Mouse (Mus musculus) limb, embryonic 14.5 days (tissue): ENCODE data around the gene Socs4. TPM values are rescaled to one million over a fixed set of nuclear protein-coding genes. Genes with fewer than 3 reads are reported as not detected.

Source experiments
- ATAC-seq: fragments of 200-750 bp; cut with Nextera tagmentation; 2 replicates; pipeline ENCODE4 v1.8.0; 2017; ENCODE audit warnings: low read depth, moderate number of reproducible peaks, moderate TSS enrichment; ENCODE audit not compliant: low FRiP score
- DNase-seq: peaks from one replicate; pipeline ENCODE4 v3.0.0-alpha.2; 2015; ENCODE audit warnings: low spot score
- H3K27ac ChIP-seq: fragments of 300-500 bp; sonication (generic); replicated peaks from 2 replicates; pipeline ENCODE4 v1.5.1; 2014; ENCODE audit warnings: low read depth, mild to moderate bottlenecking, low read length, moderate library complexity, mixed read lengths
- H3K27me3 ChIP-seq: fragments of 300-500 bp; sonication (generic); 2 replicates; pipeline ENCODE4 v1.6.1; 2014; ENCODE audit warnings: low read length, mixed read lengths; ENCODE audit not compliant: control insufficient read depth, insufficient read depth
- H3K36me3 ChIP-seq: fragments of 300-500 bp; sonication (generic); 2 replicates; pipeline ENCODE4 v1.6.1; 2014; ENCODE audit warnings: mild to moderate bottlenecking, low read length, moderate library complexity, mixed read lengths; ENCODE audit not compliant: control insufficient read depth, insufficient read depth
- H3K4me1 ChIP-seq: fragments of 300-500 bp; sonication (generic); 2 replicates; pipeline ENCODE4 v1.6.1; 2014; ENCODE audit warnings: antibody characterized with exemption, low read length, mixed read lengths; ENCODE audit not compliant: control insufficient read depth, insufficient read depth
- H3K4me2 ChIP-seq: fragments of 300-500 bp; sonication (generic); replicated peaks from 2 replicates; pipeline ENCODE4 v1.6.1; 2014; ENCODE audit warnings: low read depth, mild to moderate bottlenecking, low read length, moderate library complexity; ENCODE audit not compliant: severe bottlenecking
- H3K4me3 ChIP-seq: fragments of 300-500 bp; sonication (generic); replicated peaks from 2 replicates; pipeline ENCODE4 v1.5.1; 2014; ENCODE audit warnings: low read length
- H3K9ac ChIP-seq: fragments of 300-500 bp; sonication (generic); 2 replicates; pipeline ENCODE4 v1.6.1; 2014; ENCODE audit warnings: mild to moderate bottlenecking, low read depth, low read length, moderate library complexity; ENCODE audit not compliant: severe bottlenecking
- H3K9me3 ChIP-seq: fragments of 300-500 bp; sonication (generic); 2 replicates; pipeline ENCODE4 v1.6.1; 2016; ENCODE audit warnings: low read length; ENCODE audit not compliant: control insufficient read depth
- POLR2A ChIP-seq: fragments of 200-500 bp; IDR thresholded peaks from 2 replicates; pipeline ENCODE4 v1.8.0; 2012; ENCODE audit warnings: inconsistent platforms, mild to moderate bottlenecking, moderate library complexity, borderline replicate concordance; ENCODE audit not compliant: insufficient read depth, insufficient read length; ENCODE audit errors: extremely low read depth
- WGBS: fragments of 180-500 bp; shearing (Covaris S2); extraction: QIAGEN DNeasy Blood & Tissue Kit; methylation state at CpG from one replicate; pipeline ENCODE4 v1.1.7; 2014; 5-methylcytosine and 5-hydroxymethylcytosine counted together
- polyA plus RNA-seq, 2 experiments: library from polyadenylated mRNA; depleted of rRNA in 1 of 2; stranded (reverse) in 1 of 2; unstranded in 1 of 2; fragments of >200 nt; fragmentation: Nextera tagmentation in 1 of 2; extraction: Ambion mirVana in 1 of 2; gene quantifications; 2 replicates each; pipeline versions ENCODE4 v1.2.1 to v1.2.3; 2012 to 2014

The Socs4 gene
- polyA plus RNA-seq, 2 experiments: 4.7 to 7.5 TPM

GRCm38 (mm10) chr14:47287021-47287420 lies 10.3 kb downstream of the Socs4 start:
- H3K27ac ChIP-seq: no peak overlapping the region
- no peak overlapping the region for H3K4me2 ChIP-seq
- TF ChIP-seq POLR2A: no peak
- no peak overlapping the region for H3K9ac ChIP-seq
- ATAC-seq (no peak), DNase-seq (no peak)
- peaks cover 13% of the 10 kb centered on the region for H3K36me3 ChIP-seq
- no peak overlapping the region for H3K4me3 ChIP-seq
- H3K4me1 ChIP-seq: no peaks in the 10 kb centered on the region
- WGBS: 96% methylated on average over 5 of the region's 5 CpGs
- H3K27me3 ChIP-seq: no peaks in the 10 kb centered on the region
- H3K9me3 ChIP-seq: no peaks in the 10 kb centered on the region

- no peaks in the 10 kb centered on the region for H3K27me3 ChIP-seq
- H3K27ac ChIP-seq: no peak overlapping the region
- H3K9me3 ChIP-seq: no peaks in the 10 kb centered on the region
- H3K9ac ChIP-seq: no peak overlapping the region
- no peak for TF ChIP-seq POLR2A
- no peak overlapping the region for H3K4me2 ChIP-seq
- H3K36me3 ChIP-seq: peaks cover 15% of the 10 kb centered on the region
- no peaks in the 10 kb centered on the region for H3K4me1 ChIP-seq
- 81% methylated on average over 1 of the region's 1 CpGs for WGBS
- H3K4me3 ChIP-seq: no peak overlapping the region
- DNase-seq: no peak
- no peak for ATAC-seq
Observed at GRCm38 (mm10) chr14:47291772-47292171, 15.0 kb downstream of the Socs4 start.

GRCm38 (mm10) chr14:47294136-47294535 lies 17.4 kb downstream of the Socs4 start:
- DNase-seq (no peak), ATAC-seq (no peak)
- TF ChIP-seq POLR2A: no peak
- no peak overlapping the region for H3K9ac ChIP-seq
- no peak overlapping the region for H3K27ac ChIP-seq
- no peak overlapping the region for H3K4me2 ChIP-seq
- H3K27me3 ChIP-seq: no peaks in the 10 kb centered on the region
- H3K36me3 ChIP-seq: peaks cover 15% of the 10 kb centered on the region
- H3K4me3 ChIP-seq: no peak overlapping the region
- 0 out of 2 replicates have a peak, but pooled peaks cover 3% of the 10 kb centered on the region for H3K4me1 ChIP-seq
- 23% methylated on average over 4 of the region's 4 CpGs for WGBS
- H3K9me3 ChIP-seq: no peaks in the 10 kb centered on the region

- Histone ChIP-seq H3K27me3 (no peaks in the 10 kb centered on the region), H3K9ac (no peak overlapping the region), H3K9me3 (no peaks in the 10 kb centered on the region), H3K27ac (no peak overlapping the region), H3K4me3 (no peak overlapping the region), H3K36me3 (0 out of 2 replicates have a peak, but pooled peaks cover 5% of the 10 kb centered on the region), H3K4me1 (peaks cover 12% of the 10 kb centered on the region), H3K4me2 (no peak overlapping the region)
- TF ChIP-seq POLR2A: no peak
- DNase-seq: no peak
- no peak for ATAC-seq
- WGBS: 81% methylated on average over 2 of the region's 2 CpGs
Observed at GRCm38 (mm10) chr14:47296232-47296631, 19.5 kb downstream of the Socs4 start.

- Histone ChIP-seq H3K27ac (peak within 1 kb of the TSS; percentile 96), H3K9me3 (no peaks in the 10 kb centered on the region), H3K9ac (peak within 1 kb of the TSS; percentile 99), H3K4me2 (peak within 1 kb of the TSS; percentile 55), H3K27me3 (no peaks in the 10 kb centered on the region), H3K4me1 (peaks cover 12% of the 10 kb centered on the region), H3K4me3 (peak within 1 kb of the TSS; percentile 99), H3K36me3 (no peaks in the 10 kb centered on the region)
- ATAC-seq: peak; percentile 81
- TF ChIP-seq POLR2A: 0 out of 2 replicates have a peak, but pooled peaks have one; percentile 49
- 1% methylated on average over 34 of the region's 34 CpGs for WGBS
- peak; percentile 83 for DNase-seq
Observed at GRCm38 (mm10) chr14:47297785-47298407, 21.2 kb downstream of the Socs4 start, which contains the start of gene Mapk1ip1l. Gene Mapk1ip1l, plus strand, starts transcription at chr14:47298266.
